Mouse (Mus musculus) midbrain, embryonic 11.5 days (tissue): ENCODE results near the gene Il2ra. TPM values are rescaled to one million over a fixed set of nuclear protein-coding genes. Genes with fewer than 3 reads are reported as not detected.
A peak's percentile ranks its signal among the peaks of the same experiment; 100 is the strongest.

Experiments used
- ATAC-seq: fragments of 200-750 bp; cut with Nextera tagmentation; 2 replicates; pipeline ENCODE4 v1.8.0; 2017; ENCODE audit warnings: moderate TSS enrichment, moderate library complexity; ENCODE audit not compliant: low FRiP score
- DNase-seq: peaks from one replicate; pipeline ENCODE4 v3.0.0; 2015; ENCODE audit warnings: low spot score; ENCODE audit errors: missing footprints
- H3K27ac ChIP-seq: fragments of 300-500 bp; sonication (generic); 2 replicates; pipeline ENCODE4 v1.5.1; 2014; ENCODE audit warnings: low read depth, low read length
- H3K27me3 ChIP-seq: fragments of 300-500 bp; sonication (generic); 2 replicates; pipeline ENCODE4 v1.6.1; 2014; ENCODE audit warnings: mild to moderate bottlenecking, low read length, moderate library complexity, mixed read lengths; ENCODE audit not compliant: control insufficient read depth, insufficient read depth
- H3K36me3 ChIP-seq: fragments of 300-500 bp; sonication (generic); 2 replicates; pipeline ENCODE4 v1.6.1; 2014; ENCODE audit warnings: mild to moderate bottlenecking, low read length, moderate library complexity, mixed read lengths; ENCODE audit not compliant: control insufficient read depth, insufficient read depth
- H3K4me1 ChIP-seq: fragments of 300-500 bp; sonication (generic); 2 replicates; pipeline ENCODE4 v1.6.1; 2014; ENCODE audit warnings: low read length; ENCODE audit not compliant: control insufficient read depth, insufficient read depth
- H3K4me2 ChIP-seq: fragments of 300-500 bp; sonication (generic); 2 replicates; pipeline ENCODE4 v1.6.1; 2014; ENCODE audit warnings: mild to moderate bottlenecking, moderate library complexity
- H3K4me3 ChIP-seq: fragments of 300-500 bp; sonication (generic); 2 replicates; pipeline ENCODE4 v1.5.1; 2014; ENCODE audit warnings: low read depth, low read length
- H3K9ac ChIP-seq: fragments of 300-500 bp; sonication (generic); 2 replicates; pipeline ENCODE4 v1.6.1; 2014; ENCODE audit warnings: low read length
- H3K9me3 ChIP-seq: fragments of 300-500 bp; sonication (generic); 2 replicates; pipeline ENCODE4 v1.6.1; 2016; ENCODE audit warnings: low read length; ENCODE audit not compliant: control insufficient read depth
- WGBS: fragments of 180-500 bp; shearing (Covaris S2); extraction: QIAGEN DNeasy Blood & Tissue Kit; methylation state at CpG from one replicate; pipeline ENCODE4 v1.1.7; 2014; 5-methylcytosine and 5-hydroxymethylcytosine counted together
- polyA plus RNA-seq: library from polyadenylated mRNA; unstranded; fragments of >200 nt; fragmentation: Nextera tagmentation; extraction: Ambion mirVana; gene quantifications from 2 replicates; pipeline ENCODE4 v1.2.1, GENCODE M21; 2014

Il2ra gene
- polyA plus RNA-seq, 1 experiment from 2014 or later: not detected

DNA sequence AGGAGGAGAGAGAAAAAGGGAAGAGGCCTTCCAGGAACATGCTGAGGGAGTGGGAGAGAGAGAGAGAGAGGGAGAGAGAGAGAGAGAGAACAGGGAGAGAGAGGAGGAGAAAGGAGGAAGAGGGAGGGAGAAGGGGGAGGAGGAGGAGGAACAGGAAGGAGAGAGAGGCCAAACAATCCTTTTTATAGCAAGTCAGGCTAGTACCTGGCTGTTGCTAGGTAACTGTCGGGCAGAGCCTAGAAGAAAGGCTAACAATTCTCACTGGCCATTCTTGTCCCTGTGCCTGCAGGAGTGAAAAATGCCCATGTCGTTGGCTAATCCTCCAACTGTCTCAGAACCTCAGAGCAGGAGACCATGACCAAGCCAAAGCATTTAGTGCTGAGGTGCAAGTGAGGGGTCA, 16.7 kb downstream of the Il2ra start:
- H3K9ac ChIP-seq: no peak overlapping the region
- no peaks in the 10 kb centered on the region for H3K4me1 ChIP-seq
- H3K27me3 ChIP-seq: no peaks in the 10 kb centered on the region
- H3K4me3 ChIP-seq: no peak overlapping the region
- H3K36me3 ChIP-seq: no peaks in the 10 kb centered on the region
- no peak overlapping the region for H3K27ac ChIP-seq
- WGBS: 16% methylated on average over 2 of the region's 2 CpGs
- no peaks in the 10 kb centered on the region for H3K9me3 ChIP-seq
- DNase-seq (no peak), ATAC-seq (no peak)
- H3K4me2 ChIP-seq: no peak overlapping the region

DNA sequence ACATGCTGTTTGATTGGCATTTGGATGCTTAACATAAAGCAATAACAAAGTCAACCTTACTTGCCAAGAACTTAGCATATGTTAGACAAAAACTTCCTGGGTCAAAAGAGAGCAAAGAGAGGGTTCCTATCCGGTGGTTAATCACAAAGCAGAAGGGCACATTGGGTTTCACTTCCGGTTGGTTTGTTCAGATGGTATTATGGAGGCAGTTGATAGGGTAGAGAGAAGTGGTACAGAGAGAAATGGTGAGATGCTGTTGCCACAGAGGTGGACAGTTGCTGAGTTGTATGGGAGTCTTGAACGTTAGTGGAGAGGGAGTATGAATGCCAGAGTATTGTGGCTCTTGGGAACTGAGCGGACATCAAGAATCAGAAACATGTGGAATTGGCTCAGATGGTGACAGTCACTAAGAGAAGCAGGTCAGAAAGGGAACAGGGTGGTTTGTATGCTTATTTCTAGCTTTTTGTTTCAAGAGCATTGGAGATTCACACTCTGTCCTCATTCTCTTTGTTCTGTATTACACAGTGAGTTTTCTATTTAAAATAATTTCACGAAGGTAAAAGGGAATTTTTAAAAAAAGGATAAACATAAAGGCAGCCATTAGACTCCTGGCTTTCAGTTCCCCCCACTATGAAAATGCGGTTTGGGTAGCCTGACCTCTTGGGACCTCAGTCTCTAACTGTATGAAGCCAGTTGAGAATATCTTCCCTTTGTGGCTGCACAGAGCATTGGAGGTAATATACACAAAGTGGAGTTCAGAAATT, 19.7 kb downstream of the Il2ra start:
- no peak overlapping the region for H3K4me2 ChIP-seq
- H3K27me3 ChIP-seq: no peaks in the 10 kb centered on the region
- H3K9me3 ChIP-seq: no peaks in the 10 kb centered on the region
- H3K4me1 ChIP-seq: no peaks in the 10 kb centered on the region
- DNase-seq (no peak), ATAC-seq (no peak)
- H3K4me3 ChIP-seq: no peak overlapping the region
- 85% methylated on average over 6 of the region's 6 CpGs for WGBS
- no peaks in the 10 kb centered on the region for H3K36me3 ChIP-seq
- H3K27ac ChIP-seq: no peak overlapping the region
- no peak overlapping the region for H3K9ac ChIP-seq

DNA sequence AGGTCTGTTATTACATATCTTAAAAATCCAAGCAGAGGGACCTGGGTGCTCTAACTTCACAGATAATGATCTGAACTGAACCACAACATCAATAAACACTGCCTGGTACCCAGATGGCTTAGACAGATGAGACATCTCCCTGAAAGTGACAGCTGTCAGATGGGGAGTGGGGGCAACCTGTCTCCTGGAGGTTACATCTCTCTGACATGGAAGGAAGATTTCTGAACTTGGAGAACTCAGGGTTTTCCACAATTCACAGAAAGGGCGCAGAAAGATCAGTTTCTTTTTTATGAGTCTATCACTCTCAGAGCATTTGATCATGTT, 20.3 kb downstream of the Il2ra start:
- Histone ChIP-seq H3K4me3 (no peak overlapping the region), H3K27me3 (no peaks in the 10 kb centered on the region), H3K9me3 (no peaks in the 10 kb centered on the region), H3K4me1 (no peaks in the 10 kb centered on the region), H3K27ac (no peak overlapping the region), H3K36me3 (no peaks in the 10 kb centered on the region), H3K9ac (no peak overlapping the region), H3K4me2 (no peak overlapping the region)
- DNase-seq: no peak
- no peak for ATAC-seq
- WGBS: 84% methylated on average over 1 of the region's 1 CpGs

DNA sequence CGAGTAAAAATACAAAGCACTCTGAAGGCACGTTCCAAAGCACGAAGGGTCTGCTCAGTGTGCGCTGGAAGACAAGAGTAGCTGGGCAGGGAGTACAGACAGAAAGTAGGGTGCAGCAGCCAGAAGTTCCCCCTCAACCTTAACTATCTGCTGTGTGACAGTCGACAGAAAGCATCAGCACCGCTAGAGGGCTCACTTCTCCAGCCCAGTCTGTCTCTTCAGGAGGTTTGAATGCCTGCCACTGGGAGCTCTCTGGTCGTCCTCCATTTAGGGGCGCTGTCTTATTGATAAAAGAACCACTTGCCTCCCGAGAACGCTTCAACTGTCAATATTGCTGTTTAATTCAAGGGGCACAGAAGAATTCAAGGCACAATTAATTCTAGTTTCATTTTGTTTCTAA, 21.4 kb downstream of the Il2ra start:
- Histone ChIP-seq H3K27ac (no peak overlapping the region), H3K4me1 (no peaks in the 10 kb centered on the region), H3K4me3 (no peak overlapping the region), H3K4me2 (peak overlapping the region; percentile 22), H3K27me3 (no peaks in the 10 kb centered on the region), H3K9me3 (no peaks in the 10 kb centered on the region), H3K36me3 (no peaks in the 10 kb centered on the region), H3K9ac (no peak overlapping the region)
- ATAC-seq (peak; percentile 89), DNase-seq (peak; percentile 92)
- WGBS: 5% methylated on average over 10 of the region's 10 CpGs

DNA sequence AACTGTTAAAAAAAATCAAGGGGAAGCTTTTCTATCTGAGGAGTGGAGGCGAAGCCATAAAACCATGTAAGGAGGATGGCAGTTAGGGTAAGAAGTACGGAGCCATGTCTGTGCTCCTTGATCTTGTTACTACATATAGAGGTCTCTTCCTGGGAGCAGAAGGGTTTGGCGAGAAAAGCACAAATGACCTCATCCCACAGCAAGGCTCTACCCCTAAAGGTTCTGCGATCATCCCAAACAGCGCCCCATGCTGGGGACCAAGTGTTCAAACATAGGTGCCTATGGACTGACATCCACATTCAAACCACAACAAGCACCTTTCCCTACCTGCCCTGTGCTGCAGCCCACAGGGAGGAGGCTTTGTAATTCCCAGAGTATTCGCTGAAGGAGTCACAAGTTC, 21.8 kb downstream of the Il2ra start:
- Histone ChIP-seq H3K27ac (no peak overlapping the region), H3K27me3 (no peaks in the 10 kb centered on the region), H3K9me3 (no peaks in the 10 kb centered on the region), H3K4me2 (peak overlapping the region; percentile 22), H3K4me3 (no peak overlapping the region), H3K9ac (0 out of 2 replicates have a peak overlapping the region, but pooled peaks have one; percentile 13), H3K4me1 (no peaks in the 10 kb centered on the region), H3K36me3 (no peaks in the 10 kb centered on the region)
- DNase-seq (no peak), ATAC-seq (peak; percentile 70; the same call in 1 of the 2 replicates)
- 49% methylated on average over 6 of the region's 6 CpGs for WGBS

DNA sequence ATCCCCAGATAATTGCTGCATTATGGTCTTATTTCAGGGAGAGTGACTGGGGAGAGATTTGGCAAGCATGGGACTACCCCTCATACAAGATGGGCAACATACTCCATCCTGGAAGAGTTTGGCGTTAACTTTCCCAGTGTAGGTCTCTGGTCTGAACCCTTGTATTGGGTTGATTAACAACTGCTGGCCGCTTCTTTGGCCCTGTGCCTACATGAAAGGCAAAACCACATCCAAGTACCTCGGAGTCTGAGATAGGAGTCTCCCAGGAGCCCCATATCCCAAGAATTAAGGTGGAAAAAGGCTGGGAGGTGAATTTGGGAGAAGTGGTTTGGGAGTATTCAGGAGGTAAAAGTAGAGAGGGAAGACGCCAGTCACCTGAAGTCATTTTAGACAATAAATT, 22.2 kb downstream of the Il2ra start:
- WGBS: 85% methylated on average over 4 of the region's 4 CpGs
- Histone ChIP-seq H3K27ac (no peak overlapping the region), H3K4me2 (no peak overlapping the region), H3K9me3 (no peaks in the 10 kb centered on the region), H3K4me3 (no peak overlapping the region), H3K27me3 (no peaks in the 10 kb centered on the region), H3K9ac (no peak overlapping the region), H3K36me3 (no peaks in the 10 kb centered on the region), H3K4me1 (no peaks in the 10 kb centered on the region)
- DNase-seq (no peak), ATAC-seq (no peak)

DNA sequence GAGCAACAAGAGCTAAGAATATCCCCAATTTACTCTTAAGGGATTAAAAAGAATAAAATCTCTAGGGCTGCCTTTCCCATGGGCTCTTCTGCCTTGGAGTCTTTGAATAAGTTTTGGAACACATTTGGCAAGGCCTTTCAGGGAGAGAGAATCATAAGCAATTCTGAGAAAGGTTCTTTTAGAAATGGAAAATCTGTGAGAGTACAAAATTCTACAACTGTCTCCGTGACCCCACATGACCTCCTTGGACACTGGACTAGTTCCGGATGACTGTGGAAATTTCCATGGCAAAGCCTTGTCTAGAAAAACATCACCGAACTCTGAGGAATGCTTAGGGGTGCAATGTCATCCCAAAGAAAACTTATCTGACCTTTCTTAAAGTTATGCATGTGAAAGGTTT, 22.7 kb downstream of the Il2ra start:
- Histone ChIP-seq H3K9ac (no peak overlapping the region), H3K9me3 (no peaks in the 10 kb centered on the region), H3K27ac (no peak overlapping the region), H3K4me1 (no peaks in the 10 kb centered on the region), H3K36me3 (no peaks in the 10 kb centered on the region), H3K27me3 (no peaks in the 10 kb centered on the region), H3K4me2 (no peak overlapping the region), H3K4me3 (no peak overlapping the region)
- WGBS: 90% methylated on average over 3 of the region's 3 CpGs
- no peak for ATAC-seq
- DNase-seq: no peak

DNA sequence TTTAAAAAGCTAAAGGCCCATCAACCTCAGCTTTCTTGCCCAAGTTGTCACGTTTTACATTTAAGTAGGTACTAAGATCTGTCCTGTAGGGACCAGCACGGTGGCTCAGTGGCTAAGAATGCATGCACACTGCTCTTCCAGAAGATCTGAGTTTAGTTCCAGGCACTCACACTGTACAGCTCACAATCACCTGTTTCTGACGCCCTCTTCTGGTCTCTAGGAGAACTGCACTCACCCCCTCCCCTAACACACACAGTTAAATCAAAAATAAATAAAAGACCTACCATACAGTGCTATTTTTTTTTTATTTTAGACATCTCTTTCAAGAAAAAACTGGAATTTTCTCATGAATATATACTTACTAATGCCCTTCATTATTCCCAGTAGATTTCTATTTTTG, 29.5 kb downstream of the Il2ra start:
- ATAC-seq: no peak
- WGBS: 14% methylated on average over 3 of the region's 3 CpGs
- no peak overlapping the region for H3K9ac ChIP-seq

DNA sequence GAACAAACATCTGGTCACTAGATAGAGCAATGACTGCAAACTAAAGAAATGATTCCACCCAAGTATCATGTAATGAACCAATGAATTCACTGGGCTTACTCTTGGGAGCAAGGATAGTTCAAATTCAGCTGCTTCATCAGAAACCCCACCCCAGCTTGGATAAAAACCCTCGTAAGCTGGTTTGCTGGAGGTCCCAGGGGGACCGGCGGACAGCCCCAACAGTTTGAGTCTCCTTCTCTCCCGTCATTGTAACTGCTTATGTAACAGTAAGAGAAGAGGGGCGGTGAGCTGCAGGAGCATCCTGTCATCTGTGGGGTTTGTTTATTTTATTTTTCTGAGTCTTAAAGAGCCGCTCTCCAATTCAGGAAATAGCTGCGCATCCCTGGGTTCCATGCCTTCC, 37.0 kb downstream of the Il2ra start:
- no peaks in the 10 kb centered on the region for H3K4me1 ChIP-seq
- no peak overlapping the region for H3K9ac ChIP-seq
- ATAC-seq (no peak), DNase-seq (no peak)
- WGBS: 70% methylated on average over 7 of the region's 7 CpGs
- no peaks in the 10 kb centered on the region for H3K36me3 ChIP-seq
- H3K4me3 ChIP-seq: no peak overlapping the region
- no peak overlapping the region for H3K27ac ChIP-seq
- no peak overlapping the region for H3K4me2 ChIP-seq
- H3K9me3 ChIP-seq: no peaks in the 10 kb centered on the region
- H3K27me3 ChIP-seq: no peaks in the 10 kb centered on the region

More for the DNA sequence above, 29.5 kb downstream of the Il2ra start:
- Histone ChIP-seq H3K4me2 (no peak overlapping the region), H3K4me1 (no peaks in the 10 kb centered on the region), H3K4me3 (no peak overlapping the region), H3K36me3 (no peaks in the 10 kb centered on the region), H3K27ac (no peak overlapping the region), H3K9me3 (no peaks in the 10 kb centered on the region), H3K27me3 (no peaks in the 10 kb centered on the region)
- no peak for DNase-seq
